Mouse (Mus musculus): ENCODE measurements around the gene 1700001L19Rik.

1700001L19Rik gene

DNA sequence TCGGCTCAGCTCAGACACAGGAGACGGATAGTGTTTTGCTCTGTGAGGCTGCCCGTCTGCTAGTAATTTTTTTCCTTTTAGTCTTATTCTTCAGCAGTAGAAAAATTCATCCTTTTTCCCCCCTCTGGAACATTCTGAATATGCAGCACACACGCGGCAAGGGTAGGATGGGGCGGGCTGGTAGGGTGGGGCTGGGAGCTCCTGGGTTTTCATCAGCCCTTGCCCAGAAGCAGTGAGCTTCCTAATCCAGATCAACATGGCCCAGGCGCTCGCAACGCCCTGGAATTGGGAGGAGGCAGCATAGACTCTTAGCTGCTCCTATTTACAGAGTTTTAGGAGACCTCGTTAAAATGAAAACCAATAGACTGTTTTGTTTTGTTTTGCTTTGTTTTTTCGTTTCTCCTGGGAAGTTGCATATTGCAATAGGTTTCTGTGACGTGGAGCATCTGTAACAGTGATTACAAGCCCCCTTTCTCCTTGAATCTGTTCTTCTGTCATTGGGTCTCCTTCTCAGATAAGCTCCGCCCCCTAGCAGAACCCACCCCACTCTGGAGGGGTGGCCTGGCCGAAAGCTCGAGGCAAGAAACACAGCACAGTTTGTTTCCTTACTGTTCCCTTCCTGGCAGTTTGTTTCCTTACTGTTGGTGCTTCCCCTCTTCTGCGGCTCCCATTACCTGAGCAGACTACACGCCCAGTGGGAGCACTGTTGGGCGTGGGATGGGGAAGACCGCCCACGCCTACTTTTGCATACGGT lies 10.6 kb downstream of the 1700001L19Rik start:
- DNase-seq (ENCODE audit: extremely low read depth, low read depth, low spot score) = no peak

DNA sequence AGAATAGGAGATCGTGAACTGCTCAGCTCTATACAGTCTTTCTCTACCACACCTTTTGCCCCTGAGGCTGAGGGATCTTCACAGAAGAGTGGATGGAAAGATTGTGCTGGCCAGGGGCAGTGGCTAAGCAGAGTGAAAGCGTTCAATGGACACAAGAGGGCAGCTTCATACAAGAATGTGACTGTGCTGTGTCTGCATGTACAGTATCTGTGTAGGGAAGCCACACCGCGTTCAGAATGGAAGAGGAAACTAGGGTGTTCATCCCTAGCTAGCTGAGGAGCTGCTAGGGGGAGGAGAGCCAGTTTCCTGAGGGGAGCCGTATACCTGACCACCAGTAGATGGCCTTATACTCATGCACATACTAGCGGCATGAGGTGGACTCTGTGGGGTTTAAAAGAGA lies 25.6 kb downstream of the 1700001L19Rik start:
- DNase-seq (ENCODE audit: extremely low read depth, low read depth, low spot score) = no peak

DNA sequence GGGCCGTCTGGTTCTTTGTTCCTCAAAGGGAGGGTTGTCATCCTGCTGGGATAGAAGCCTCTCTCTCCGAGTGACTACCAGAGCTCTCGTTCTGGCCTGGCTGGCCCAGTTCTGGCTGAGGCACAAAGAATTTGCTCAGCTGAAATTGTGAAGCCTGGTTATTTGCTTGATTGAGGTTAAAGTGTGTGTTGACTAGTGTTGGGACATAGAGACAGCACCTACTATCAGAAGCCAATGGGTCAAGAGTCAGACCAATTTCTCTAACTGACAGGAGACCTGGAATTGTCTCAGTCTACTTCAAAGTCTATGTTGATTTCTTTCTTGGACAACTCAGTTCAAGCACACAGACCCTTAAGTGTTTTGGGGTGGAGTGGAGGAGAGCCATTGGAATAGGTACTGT lies 29.8 kb downstream of the 1700001L19Rik start:
- no peak for DNase-seq (ENCODE audit: extremely low read depth, low read depth, low spot score)

DNA sequence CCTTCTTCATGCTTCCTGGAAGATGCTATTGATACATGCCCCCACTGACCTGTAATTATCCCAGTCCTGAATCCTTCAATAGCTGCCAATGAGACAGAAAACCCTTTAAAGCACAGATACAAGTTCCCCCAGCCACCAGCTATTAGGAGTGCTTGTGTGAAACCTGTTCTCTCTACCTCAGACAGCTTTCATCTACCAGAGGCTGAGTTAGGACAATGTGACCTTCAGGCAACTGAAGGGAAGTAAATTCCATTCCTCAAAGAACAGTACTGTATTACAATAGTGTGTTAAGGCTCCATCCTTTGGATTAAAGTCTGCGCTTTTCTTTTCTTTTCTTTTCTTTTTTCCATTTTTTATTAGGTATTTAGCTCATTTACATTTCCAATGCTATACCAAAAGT lies 45.6 kb downstream of the 1700001L19Rik start:
- DNase-seq (ENCODE audit: extremely low read depth, low read depth, low spot score) = no peak

All from fat pad, adult 2 months (tissue).